Mouse (Mus musculus) lung, postnatal 14 days (tissue): ENCODE data around the gene Atp5f1.
A peak's percentile ranks its signal among the peaks of the same experiment; 100 is the strongest.
"Not testable (repeated sequence)": the region's sequence is repeated elsewhere in the genome, so short reads cannot be mapped to it uniquely, and the experiment has no call there.

Source experiments
- DNase-seq: peaks from one replicate; pipeline ENCODE4 v3.0.0; 2021

The Atp5f1 gene

GRCm38 (mm10) chr3:105929821-105930220 lies 30.1 kb downstream of the Atp5f1 start:
- DNase-seq, result no peak

GRCm38 (mm10) chr3:105928781-105929180 lies 31.1 kb downstream of the Atp5f1 start:
- DNase-seq, result no peak

GRCm38 (mm10) chr3:105928195-105928569 lies 31.7 kb downstream of the Atp5f1 start:
- no peak for DNase-seq

- DNase-seq, result no peak
Measured at GRCm38 (mm10) chr3:105927561-105928194, 32.2 kb downstream of the Atp5f1 start.

- no peak for DNase-seq
Measured at GRCm38 (mm10) chr3:105924616-105925015, 35.3 kb downstream of the Atp5f1 start.

- DNase-seq, result no peak
Measured at GRCm38 (mm10) chr3:105921959-105922358, 37.9 kb downstream of the Atp5f1 start.

GRCm38 (mm10) chr3:105920743-105921142 lies 39.2 kb downstream of the Atp5f1 start:
- not testable (repeated sequence) for DNase-seq

GRCm38 (mm10) chr3:105918355-105918745 lies 41.5 kb downstream of the Atp5f1 start:
- DNase-seq, result no peak

GRCm38 (mm10) chr3:105917656-105918354 lies 42.1 kb downstream of the Atp5f1 start:
- DNase-seq, result no peak

GRCm38 (mm10) chr3:105916455-105916854 lies 43.4 kb downstream of the Atp5f1 start:
- not testable (repeated sequence) for DNase-seq

- peak; percentile 29 for DNase-seq
Measured at GRCm38 (mm10) chr3:105915281-105915680, 44.6 kb downstream of the Atp5f1 start.

GRCm38 (mm10) chr3:105913839-105914681 lies 45.8 kb downstream of the Atp5f1 start:
- DNase-seq, result no peak

GRCm38 (mm10) chr3:105912097-105912880 lies 47.6 kb downstream of the Atp5f1 start:
- no peak for DNase-seq

GRCm38 (mm10) chr3:105910519-105911190 lies 49.2 kb downstream of the Atp5f1 start:
- peak; percentile 41 for DNase-seq

GRCm38 (mm10) chr3:105908976-105909375 lies 50.9 kb downstream of the Atp5f1 start:
- DNase-seq, result no peak

GRCm38 (mm10) chr3:105907956-105908655 lies 51.8 kb downstream of the Atp5f1 start:
- no peak for DNase-seq

- no peak for DNase-seq
Measured at GRCm38 (mm10) chr3:105904721-105905120, 55.2 kb downstream of the Atp5f1 start.

GRCm38 (mm10) chr3:105904213-105904612 lies 55.7 kb downstream of the Atp5f1 start:
- no peak for DNase-seq

- DNase-seq, result no peak
Measured at GRCm38 (mm10) chr3:105901468-105901867, 58.4 kb downstream of the Atp5f1 start.

GRCm38 (mm10) chr3:105900716-105901115 lies 59.2 kb downstream of the Atp5f1 start:
- DNase-seq, result no peak

- no peak for DNase-seq
Measured at GRCm38 (mm10) chr3:105900266-105900665, 59.6 kb downstream of the Atp5f1 start.
